Mouse (Mus musculus): ENCODE data around the gene Zfp462. TPM values are rescaled to one million over a fixed set of nuclear protein-coding genes. Genes with fewer than 3 reads are reported as not detected.
"Not testable (repeated sequence)": the region's sequence is repeated elsewhere in the genome, so short reads cannot be mapped to it uniquely, and the experiment has no call there.

Gene Zfp462
- total RNA-seq, 2 experiments from 2014 or later, result 20.8 to 24.5 TPM

DNA sequence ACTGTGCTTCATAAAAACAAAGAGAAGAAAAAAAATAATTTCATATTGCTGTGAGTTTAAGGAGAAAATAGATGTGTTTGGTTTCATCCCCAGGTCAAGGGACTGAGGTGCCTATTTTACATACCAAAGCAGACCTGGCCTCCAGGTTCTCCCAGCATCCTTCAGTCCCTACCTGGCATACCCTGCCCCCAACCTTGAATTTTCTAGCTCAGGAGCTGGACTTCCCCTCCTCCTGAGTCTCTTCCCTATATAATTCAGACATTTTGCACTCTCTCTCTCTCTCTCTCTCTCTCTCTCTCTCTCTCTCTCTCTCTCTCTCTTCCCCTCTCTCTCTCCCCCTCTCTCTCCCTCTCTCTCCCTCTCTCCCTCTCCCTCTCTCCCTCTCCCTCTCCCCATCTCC, 48.2 kb downstream of the Zfp462 start:
- not testable (repeated sequence) for DNase-seq (ENCODE audit: low spot score)

DNA sequence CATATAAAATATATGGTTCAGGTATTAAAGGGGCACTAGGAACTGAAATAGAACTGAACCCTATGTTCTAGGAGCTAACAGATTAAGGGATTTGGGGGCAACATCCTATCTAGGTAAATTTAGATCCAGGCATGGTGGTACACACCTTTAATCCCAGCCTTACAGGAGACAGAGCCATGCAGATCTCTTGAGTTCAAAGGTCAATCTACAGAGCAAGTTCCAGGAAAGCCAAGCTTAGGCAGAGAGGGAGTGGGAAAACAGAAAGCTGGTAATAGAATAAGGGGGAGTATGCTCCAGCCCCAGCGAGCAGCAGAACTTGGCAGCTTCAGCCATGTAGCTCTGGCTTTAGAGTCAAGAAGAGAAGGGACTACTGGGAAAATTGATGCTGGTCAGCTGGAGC, 50.4 kb downstream of the Zfp462 start:
- no peak for DNase-seq (ENCODE audit: low spot score)

DNA sequence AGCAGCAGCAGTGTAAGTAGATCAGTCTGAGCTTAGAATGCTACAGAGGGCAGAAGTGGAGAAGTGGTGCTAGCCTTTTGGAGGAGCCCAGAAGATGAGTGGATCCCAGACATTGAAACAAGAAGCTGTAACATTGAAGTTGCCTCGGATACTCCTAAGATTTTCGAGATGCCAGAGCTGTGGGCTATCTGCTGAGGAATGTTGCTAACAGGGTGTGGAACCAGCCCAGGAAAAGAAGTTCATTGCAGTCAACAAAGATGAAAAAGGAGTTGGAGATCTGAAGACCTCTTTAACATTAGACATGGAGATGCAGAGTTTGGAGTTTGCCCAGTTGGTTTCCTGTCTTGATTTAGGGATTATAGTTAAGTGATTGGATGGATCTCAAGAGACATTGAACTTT, 51.2 kb downstream of the Zfp462 start:
- no peak for DNase-seq (ENCODE audit: low spot score)

DNA sequence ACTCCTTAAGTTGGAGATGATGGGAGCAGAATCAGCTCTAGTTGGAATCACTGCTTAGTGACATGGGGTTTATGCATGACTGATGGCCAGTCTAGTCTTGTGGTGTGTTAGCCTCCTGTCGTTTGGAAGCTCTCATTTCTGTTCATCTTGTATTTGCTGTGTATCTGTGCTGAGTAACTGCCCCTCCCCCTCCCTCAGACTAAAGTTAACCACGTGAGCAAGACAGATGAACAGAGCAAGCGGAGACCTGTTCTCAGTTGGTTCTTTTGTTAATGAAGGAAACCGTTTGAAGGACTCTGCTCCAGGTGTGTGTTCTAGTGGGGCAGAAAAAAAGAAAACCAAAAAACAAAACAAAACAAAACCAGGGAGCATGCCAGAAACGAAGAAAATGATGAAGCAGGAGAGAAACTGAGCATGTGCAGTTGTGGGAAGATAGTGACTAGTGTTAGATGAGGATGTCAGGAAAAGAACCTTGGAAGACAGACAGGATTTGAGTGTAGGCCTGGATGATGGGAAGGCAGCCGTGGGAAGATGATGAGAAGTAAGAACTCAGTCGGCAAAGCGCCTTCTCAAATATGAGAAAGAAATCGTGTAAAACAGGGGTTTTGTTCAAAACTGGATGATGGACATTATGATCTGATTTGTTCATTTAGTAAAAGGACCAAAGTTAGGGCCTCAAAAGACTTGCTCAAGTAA, 53.4 kb downstream of the Zfp462 start:
- no peak for DNase-seq (ENCODE audit: low spot score)

DNA sequence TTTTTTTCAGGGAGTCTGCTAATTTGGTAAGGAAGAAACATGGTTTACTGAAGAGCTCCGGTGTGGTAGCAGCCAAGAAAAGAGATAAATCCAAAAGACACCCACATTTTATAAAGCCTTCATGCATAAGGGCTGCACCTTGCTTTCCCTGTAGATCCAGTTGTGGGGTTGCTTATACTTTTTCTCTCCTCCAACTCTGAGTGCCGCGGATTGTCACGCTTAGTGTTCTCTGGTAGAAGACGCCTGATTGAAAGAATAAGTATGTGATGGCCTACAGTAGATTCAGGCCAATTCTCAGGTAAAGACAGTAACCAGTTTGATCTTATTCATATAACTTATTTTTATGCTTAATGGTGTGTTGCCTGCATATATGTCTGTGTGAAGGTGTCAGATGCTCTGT, 54.7 kb downstream of the Zfp462 start:
- DNase-seq (ENCODE audit: low spot score), result no peak

DNA sequence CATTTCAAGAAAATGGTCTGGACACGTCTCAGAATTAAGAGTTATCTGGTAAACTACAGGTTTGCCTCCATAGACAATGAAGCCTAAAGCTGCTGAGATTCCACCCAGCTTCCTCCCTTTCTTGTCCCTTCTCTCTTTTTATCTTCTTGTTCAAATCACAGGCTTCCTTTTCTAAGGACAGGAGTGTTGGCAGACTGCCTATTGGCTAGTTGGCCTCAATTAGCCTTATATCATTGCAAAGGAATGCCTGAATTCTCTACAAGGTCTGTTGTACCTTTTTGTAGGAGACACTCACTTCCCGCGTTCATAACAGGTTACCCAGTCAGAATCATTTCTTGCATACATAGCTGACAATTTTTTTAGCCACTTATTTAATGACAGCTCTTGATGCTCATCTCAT, 56.5 kb downstream of the Zfp462 start:
- DNase-seq (ENCODE audit: low spot score), result no peak

DNA sequence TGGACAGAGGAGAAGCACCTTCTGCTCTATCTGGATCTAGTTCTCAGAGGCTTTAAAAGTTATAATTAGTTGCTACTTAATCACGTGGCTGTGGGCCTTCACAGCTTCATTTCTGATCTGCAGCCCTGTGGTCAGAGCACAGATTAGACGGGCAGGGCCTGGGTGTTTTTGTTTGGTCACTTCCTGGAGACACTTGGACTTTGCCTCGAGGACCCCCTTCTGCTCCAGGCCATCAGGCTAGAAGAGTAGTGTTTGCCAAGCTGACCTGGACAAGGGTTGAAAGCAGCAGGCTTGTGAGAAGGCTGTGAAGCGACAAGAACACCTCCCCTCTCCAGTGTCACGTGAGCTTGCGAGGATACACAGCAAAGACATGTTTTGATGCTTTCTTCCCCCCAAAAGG, 58.3 kb downstream of the Zfp462 start:
- peak; percentile 15 for DNase-seq (ENCODE audit: low spot score)

DNA sequence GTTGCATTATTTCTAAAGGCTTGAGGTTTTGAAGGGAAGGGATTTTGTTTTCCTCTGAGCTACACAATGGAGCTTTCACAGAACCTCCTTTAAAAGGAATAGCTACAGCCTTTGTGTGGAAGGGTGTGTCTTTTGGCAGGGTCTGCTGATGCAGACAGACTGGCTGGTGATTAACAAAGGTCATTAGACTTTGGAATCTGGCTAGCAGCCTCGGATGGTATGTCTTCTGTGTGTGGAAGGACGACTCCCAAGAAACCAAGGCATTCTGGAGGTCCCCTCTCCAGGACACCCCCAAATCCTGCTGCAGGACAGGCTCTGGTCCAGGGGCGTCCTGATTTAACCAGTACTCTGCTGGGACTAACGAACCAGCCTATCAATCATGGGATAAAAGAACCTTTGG, 60.2 kb downstream of the Zfp462 start:
- no peak for DNase-seq (ENCODE audit: low spot score)

DNA sequence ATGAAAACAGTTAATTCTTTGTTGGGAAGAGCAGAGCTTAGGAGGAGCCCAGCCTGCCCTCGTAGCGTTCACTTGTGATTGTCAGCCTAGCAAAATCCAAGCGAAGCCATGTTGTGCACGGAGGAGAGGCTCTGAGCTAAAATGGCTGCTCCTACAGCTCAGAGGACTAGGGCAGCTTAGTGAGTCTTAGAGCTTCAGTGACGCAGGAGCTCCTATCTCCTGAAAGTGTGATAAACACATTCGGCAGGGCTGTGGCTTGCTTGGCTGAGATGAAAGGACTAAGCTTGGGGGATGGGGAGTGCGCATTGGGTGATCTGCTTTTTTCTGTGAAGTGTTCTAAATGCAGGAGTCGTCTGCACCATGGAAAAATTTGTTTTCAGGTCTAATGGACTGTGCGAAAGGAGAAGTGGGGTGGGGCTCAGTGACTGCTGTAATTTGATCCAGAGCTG, 60.7 kb downstream of the Zfp462 start:
- DNase-seq (ENCODE audit: low spot score), result peak; percentile 37

DNA sequence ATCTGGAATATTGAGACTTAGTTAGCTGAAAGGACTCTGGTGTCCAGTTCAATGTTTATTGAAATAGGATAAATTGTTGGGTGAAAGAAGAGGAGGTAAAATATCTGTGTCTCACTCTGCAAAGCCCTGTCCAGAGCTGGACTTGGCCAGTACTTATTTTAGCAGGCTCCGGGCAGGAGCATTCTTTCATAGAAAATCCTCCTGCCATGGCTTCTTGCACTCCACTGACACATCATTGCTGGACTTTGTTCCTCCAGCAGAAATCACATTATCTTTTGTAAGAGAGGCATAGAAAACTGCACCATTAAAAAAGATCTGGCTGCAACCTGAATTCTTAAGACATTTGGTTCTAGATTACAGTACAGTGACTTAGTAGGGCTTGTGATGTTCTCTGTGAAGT, 61.2 kb downstream of the Zfp462 start:
- no peak for DNase-seq (ENCODE audit: low spot score)

DNA sequence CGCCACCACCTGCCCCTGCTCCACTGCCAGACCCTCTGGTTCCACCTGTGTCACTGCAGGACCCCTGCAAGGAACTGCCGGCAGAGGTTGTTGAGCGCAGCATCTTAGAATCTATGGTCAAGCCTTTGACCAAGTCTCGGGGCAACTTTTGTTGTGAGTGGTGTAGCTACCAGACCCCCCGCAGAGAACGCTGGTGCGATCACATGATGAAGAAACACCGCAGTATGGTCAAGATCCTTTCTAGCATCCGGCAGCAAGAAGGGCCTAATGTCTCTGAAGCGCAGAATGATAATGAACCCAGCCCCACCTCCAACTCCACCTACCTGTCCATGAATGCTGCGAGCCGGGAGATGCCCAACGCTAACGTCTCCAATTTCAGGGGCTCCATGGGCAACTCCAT, 63.8 kb downstream of the Zfp462 start:
- no peak for DNase-seq (ENCODE audit: low spot score)

DNA sequence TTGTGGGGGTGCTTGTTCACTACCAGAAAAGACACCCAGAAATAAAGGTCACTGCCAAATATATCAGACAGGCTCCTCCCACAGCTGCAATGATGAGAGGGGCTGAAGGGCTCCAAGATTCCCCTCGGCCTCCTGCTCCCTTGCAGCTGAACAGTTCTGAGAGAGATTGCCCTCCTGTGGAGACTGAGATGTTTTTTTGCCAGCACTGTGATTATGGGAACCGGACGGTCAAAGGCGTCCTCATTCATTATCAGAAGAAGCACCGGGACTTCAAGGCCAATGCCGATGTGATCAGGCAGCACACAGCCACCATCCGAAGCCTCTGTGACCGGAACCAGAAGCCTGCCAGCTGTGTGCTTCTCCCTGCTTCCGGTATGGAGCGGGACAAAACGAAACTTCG, 66.5 kb downstream of the Zfp462 start:
- DNase-seq (ENCODE audit: low spot score), result no peak

DNA sequence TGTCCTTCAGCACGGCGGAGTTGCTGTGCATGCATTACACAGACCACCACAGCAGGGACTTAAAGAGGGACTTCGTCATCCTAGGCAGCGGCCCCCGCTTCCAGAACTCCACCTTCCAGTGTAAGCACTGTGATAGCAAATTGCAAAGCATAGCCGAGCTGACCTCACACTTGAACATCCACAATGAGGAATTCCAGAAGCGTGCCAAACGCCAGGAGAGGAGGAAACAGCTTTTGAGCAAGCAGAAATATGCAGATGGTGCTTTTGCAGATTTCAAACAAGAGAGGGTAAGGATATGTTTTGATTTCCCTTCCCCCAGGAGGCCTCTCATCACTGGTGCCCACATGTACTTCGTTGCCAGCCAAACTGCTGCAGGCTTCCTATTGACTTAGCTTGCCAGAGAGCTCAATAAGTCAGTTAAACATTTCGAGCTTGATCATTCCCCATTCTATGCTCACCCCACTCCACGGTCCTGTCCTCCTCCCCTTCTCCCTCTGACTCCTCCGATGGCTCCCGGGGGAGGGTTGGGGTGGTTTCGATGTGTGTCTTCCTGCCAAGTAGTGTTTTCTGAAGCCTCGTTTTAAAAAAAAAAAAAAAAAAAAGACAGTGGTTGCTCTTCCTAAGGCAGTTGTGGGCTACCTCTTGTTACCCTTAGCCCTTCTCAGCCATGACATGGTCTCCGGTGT, 68.9 kb downstream of the Zfp462 start:
- no peak for DNase-seq (ENCODE audit: low spot score)

DNA sequence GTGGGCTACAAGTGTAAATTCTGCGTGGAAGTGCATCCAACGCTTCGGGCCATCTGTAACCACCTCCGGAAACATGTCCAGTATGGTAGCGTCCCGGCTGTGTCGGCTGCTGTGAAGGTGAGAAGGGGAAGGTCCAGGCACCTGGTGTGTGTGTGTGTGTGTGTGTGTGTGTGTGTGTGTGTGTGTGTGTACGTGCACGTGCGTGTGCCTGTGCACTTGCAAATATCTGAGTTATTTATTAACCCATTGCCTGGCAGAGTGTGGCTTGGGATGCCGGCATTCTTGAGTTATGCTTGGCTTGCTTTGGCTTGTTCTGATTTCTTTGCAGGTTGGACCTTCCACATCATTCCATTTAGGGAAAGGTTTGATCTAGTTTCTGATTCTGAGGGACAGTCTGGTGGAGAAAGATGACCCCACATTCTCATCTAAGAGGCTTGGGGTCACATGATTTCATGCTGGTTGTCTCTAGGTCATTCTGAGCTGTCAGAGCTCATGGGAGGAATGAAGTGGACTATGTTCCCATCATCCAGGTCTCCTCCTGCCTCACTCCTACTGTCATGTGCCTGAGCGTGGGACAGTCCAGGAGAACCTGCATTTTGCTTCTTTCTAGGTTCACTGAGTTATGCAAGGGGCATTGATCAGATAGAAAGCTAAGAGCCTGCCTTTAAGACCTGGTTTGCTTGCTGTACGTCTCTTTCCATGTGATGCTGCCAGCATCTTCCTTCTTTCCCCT, 70.0 kb downstream of the Zfp462 start:
- no peak for DNase-seq (ENCODE audit: low spot score)

DNA sequence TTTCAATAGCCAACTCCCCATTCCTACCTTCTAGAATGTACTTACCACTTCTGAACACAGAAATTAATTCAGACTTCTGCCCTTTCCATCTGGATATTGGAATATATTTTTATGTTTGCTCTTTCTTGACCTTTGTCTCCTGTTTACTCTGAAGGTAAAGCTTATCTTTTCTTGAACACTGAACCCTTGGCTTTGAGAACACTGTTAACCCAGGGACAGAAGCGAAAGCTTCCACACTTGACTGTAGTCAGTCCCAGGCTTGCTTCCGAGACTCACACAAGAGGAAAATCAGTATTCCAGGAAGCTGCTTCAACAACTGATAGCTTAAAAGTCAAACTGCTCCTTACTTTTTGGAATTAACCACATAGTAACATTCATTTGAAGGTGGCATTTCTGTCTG, 70.7 kb downstream of the Zfp462 start:
- no peak for DNase-seq (ENCODE audit: low spot score)

DNA sequence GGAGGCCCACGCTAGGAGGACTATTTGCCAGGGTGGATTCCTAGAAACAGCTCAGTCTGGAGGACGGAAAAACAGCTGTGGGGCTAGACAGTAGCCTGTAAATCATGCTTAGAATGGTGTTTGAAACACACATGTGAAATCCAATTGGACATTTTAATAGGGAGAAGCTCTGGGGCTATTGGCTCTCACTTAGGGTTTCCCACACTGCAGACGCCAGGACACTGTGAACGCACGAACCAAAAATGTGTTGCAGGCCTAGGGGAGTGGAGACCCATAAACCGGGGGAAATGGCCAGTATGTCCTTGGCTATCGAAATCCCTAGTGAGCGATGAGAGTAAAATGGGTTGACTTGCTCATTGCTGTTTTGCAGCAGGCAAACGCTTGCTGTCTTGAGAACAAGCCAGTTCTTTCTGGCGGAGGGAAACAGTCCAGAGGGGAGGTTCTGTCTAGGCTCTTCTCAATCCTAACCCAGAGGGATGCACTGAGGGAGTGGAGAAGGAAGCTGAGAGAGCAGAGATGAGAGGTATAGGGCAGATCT, 81.3 kb downstream of the Zfp462 start:
- peak; percentile 79 for DNase-seq (ENCODE audit: low spot score)

DNA sequence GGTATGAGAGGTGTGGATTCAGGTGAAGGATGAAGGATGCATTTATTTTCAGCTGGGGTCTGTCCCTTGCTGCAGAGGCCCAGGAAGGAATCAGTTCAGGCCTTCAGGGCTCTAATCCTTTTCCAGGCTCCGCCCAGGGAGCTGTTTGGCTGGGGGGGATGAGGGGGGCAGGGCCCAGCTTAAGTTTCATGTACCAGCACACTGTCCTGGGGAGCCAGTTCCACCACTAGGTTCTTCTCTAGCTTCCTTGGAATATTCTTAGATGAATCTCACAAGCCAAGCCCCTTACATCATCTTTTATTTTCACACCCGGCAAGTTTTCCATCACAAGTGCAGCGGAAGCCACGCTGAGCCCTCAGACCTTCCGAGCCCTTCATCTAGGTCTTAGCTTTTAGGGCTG, 85.6 kb downstream of the Zfp462 start:
- peak; percentile 74 for DNase-seq (ENCODE audit: low spot score)

DNA sequence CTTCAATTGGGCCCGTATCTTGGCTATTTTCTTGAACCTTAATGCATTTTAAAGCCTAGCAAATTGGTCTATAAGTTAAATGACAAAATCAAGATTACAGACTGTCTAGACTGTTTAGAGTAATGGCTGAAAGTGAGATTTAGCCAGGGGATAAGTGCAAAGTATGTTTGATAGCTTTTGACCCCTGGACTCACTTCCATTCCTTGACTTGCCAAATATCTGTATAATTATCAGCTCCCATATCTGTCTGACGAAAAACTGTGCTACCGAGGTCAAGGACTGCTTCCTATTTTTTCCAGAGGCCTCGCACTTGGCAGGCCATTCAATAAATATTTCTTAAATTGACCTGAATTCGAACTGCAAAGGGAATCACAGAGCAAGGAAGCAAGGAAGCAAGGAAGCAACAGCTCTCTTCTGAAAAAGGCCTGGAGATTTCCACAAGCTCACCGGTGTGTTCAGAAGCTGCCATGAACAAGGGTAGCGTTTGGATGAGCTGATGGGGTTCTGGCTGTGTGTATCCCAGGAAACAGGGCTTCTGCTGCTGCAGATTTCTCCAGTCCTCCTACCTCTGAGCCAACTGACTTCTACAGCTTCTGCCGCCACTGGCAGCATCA, 87.6 kb downstream of the Zfp462 start:
- no peak for DNase-seq (ENCODE audit: low spot score)

DNA sequence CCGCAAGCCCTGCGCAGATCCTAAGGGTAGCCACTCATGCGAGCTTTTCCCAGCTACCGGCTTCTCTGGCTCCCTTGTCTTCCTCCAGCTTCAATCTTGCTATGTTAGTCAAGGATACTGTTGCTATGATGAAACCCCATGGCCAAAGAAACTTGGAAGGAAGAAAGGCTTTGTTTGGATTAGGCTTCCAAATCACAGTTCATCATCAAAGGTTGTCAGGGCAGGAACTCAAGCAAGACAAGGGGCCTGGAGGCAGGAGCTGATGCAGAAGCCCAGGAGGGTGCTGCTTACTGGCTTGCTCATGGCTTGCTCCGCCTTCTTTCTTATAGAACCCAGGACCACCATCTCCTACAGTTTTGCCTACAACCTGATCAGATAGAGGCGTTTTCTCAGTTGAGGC, 88.6 kb downstream of the Zfp462 start:
- DNase-seq (ENCODE audit: low spot score), result no peak

DNA sequence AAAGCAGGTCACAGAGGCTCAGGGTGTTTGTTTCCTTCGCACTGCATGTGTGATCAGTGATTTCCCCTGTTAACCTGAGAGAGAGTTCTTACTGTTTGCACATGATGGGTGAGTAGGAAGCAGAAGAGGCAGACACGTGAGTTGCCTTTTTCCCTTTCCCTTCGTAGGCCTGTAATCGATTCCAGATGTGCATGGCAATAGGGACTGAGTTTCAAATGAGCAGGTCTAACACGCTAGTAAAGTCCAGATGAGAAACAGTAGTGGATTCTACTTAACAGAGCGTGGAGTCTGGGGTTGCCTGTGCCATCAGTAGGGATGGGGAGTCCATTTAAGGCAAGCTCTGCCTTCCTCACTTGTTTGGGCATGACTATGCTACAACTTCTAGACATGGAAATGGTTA, 93.3 kb downstream of the Zfp462 start:
- DNase-seq (ENCODE audit: low spot score), result no peak

DNA sequence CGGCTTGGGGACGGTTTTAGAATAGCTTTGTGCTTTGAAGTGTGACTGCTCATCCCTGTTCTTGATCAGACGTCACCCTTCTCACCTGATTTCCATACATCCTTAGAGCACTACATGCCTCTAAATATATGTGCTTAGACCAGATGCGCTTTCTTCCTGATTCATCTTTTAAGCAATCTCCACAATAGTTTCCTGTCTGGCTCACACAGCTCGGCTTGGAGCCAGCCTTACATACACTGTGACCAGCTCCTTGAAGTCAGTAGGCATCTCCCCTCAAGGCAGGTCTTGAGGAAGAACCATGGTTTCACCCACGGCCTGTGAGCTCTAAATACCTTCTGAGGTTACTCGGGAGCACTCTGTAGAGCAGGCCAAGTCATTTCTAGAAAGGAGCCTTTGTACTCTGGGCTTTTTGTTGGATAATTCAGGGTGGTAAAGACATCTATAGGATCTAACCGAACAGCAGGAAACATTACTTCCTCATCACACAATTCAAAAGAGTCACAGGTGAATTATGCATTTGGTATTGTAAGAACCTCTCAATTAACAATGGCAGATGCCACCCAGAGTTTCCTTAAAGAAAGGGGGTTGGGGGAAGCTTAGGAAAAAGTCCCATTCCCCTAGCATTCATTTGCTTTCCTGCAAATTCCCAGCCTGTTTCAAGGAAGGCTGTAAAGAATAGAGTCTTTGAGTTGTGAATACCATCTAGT, 95.6 kb downstream of the Zfp462 start:
- DNase-seq (ENCODE audit: low spot score), result no peak
